In genomic region chr16:69577205-69577604, GRCm38 (mm10) we compare ENCODE assay signal across 14 mouse cellular contexts.
DNase-seq lines count a peak whose midpoint lies in the region; ATAC-seq lines count a peak whose summit lies in the region.
"Had no signal": no experiment of that assay in that cellular context is flagged by ENCODE, and none has a peak within 500 bp of the region (broad histone marks: within the 10 kb centered on the region; RNA-seq: fewer than 3 reads in every experiment).

No protein-coding gene starts in this region.

- 0 out of 2 replicates have a peak, but pooled peaks cover 7% of the 10 kb centered on the region for H3K4me1 ChIP-seq in forebrain, embryonic 13.5 days
- no peaks in the 10 kb centered on the region for H3K4me1 ChIP-seq in forebrain, embryonic 11.5 days (replicated peaks; ENCODE audit: control insufficient read depth, insufficient read depth, low read length)
- H3K4me1 ChIP-seq in hindbrain, embryonic 16.5 days (ENCODE audit: control insufficient read depth, insufficient read depth, low read depth, low read length) = no peaks in the 10 kb centered on the region
- H3K4me1 ChIP-seq: heart, embryonic 10.5 days; liver, embryonic 13.5 days had no signal

- no peaks in the 10 kb centered on the region for H3K27me3 ChIP-seq in forebrain, embryonic 13.5 days
- no peaks in the 10 kb centered on the region for H3K27me3 ChIP-seq in forebrain, embryonic 11.5 days (ENCODE audit: control insufficient read depth, insufficient read depth, low read length)
- no peaks in the 10 kb centered on the region for H3K27me3 ChIP-seq in hindbrain, embryonic 16.5 days (replicated peaks; ENCODE audit: control insufficient read depth, insufficient read depth, low read length)
- H3K27me3 ChIP-seq: liver, embryonic 13.5 days had no signal

- no peak for DNase-seq in forebrain, embryonic 11.5 days (ENCODE audit: low spot score)
- DNase-seq in left cerebral cortex, postnatal 4 days = peak; percentile 13
- no peak for DNase-seq in left cerebral cortex, adult 8-10 months (ENCODE audit: low spot score in 2 of 2)
- DNase-seq in R1 (ENCODE audit: low read depth, low spot score) = peak; percentile 4
- DNase-seq in lung, postnatal 14 days = no peak
- no peak for DNase-seq in ovary, postnatal 14 days (ENCODE audit: low spot score)
- DNase-seq: embryo, embryonic 11 days; kidney, adult 8-10 months; liver, embryonic 13.5 days had no signal

- ATAC-seq in forebrain, embryonic 13.5 days = peak; percentile 58; the same call in 1 of the 2 replicates
- no peak for ATAC-seq in forebrain, embryonic 11.5 days (replicated peaks; ENCODE audit: low FRiP score)
- peak; percentile 75 for ATAC-seq in hindbrain, embryonic 16.5 days

- intact Hi-C loops in left cerebral cortex, postnatal 4 days (cut with DNase I) = no loop called here

- no peaks in the 10 kb centered on the region for H3K9me3 ChIP-seq in forebrain, embryonic 13.5 days (replicated peaks)
- no peaks in the 10 kb centered on the region for H3K9me3 ChIP-seq in forebrain, embryonic 11.5 days (ENCODE audit: control insufficient read depth, low read length)
- H3K9me3 ChIP-seq in hindbrain, embryonic 16.5 days (ENCODE audit: control insufficient read depth, low read length) = no peaks in the 10 kb centered on the region
- H3K9me3 ChIP-seq: heart, embryonic 10.5 days; liver, embryonic 13.5 days had no signal

- no peak overlapping the region for H3K4me3 ChIP-seq in forebrain, embryonic 13.5 days
- H3K4me3 ChIP-seq in forebrain, embryonic 11.5 days (ENCODE audit: low read depth, low read length) = no peak overlapping the region
- H3K4me3 ChIP-seq in hindbrain, embryonic 16.5 days (ENCODE audit: low read length) = no peak overlapping the region
- H3K4me3 ChIP-seq: heart, embryonic 10.5 days; liver, embryonic 13.5 days; myocyte had no signal

- H3K4me2 ChIP-seq in forebrain, embryonic 13.5 days = no peak overlapping the region
- no peak overlapping the region for H3K4me2 ChIP-seq in forebrain, embryonic 11.5 days (ENCODE audit: low read depth, low read length, severe bottlenecking)
- H3K4me2 ChIP-seq in hindbrain, embryonic 16.5 days (ENCODE audit: low read length) = no peak overlapping the region
- H3K4me2 ChIP-seq: liver, embryonic 13.5 days had no signal

- no peaks in the 10 kb centered on the region for H3K36me3 ChIP-seq in forebrain, embryonic 13.5 days (ENCODE audit: poor library complexity, severe bottlenecking)
- no peaks in the 10 kb centered on the region for H3K36me3 ChIP-seq in forebrain, embryonic 11.5 days (ENCODE audit: control insufficient read depth, insufficient read depth, low read length)
- H3K36me3 ChIP-seq in hindbrain, embryonic 16.5 days (ENCODE audit: control insufficient read depth, insufficient read depth, low read length) = no peaks in the 10 kb centered on the region
- H3K36me3 ChIP-seq: heart, embryonic 10.5 days; liver, embryonic 13.5 days had no signal

- no peak overlapping the region for H3K27ac ChIP-seq in forebrain, embryonic 13.5 days
- no peak overlapping the region for H3K27ac ChIP-seq in forebrain, embryonic 11.5 days (ENCODE audit: low read depth, low read length)
- no peak overlapping the region for H3K27ac ChIP-seq in hindbrain, embryonic 16.5 days (ENCODE audit: low read depth, low read length)
- H3K27ac ChIP-seq: heart, embryonic 10.5 days; liver, embryonic 13.5 days; macrophage had no signal

- no peak overlapping the region for H3K9ac ChIP-seq in forebrain, embryonic 13.5 days
- no peak overlapping the region for H3K9ac ChIP-seq in forebrain, embryonic 11.5 days (ENCODE audit: low read length)
- H3K9ac ChIP-seq in hindbrain, embryonic 16.5 days (ENCODE audit: low read depth, low read length) = no peak overlapping the region
- H3K9ac ChIP-seq: liver, embryonic 13.5 days had no signal

Comparison
In these comparisons a context has a peak if more than half of its experiments do, and no peak if none do; other contexts are left out.
1. DNase-seq: peak in left cerebral cortex, postnatal 4 days (single experiment) and R1 (single experiment); none in forebrain, embryonic 11.5 days (single experiment), left cerebral cortex, adult 8-10 months (0 of 2), lung, postnatal 14 days (single experiment) and ovary, postnatal 14 days (single experiment).